Mouse (Mus musculus) myocyte (in vitro differentiated cells): ENCODE data around the gene Zdhhc20.

ENCODE experiments used
- CEBPB ChIP-seq: IDR thresholded peaks from 2 replicates; pipeline ENCODE4 v1.6.1; 2011; ENCODE audit warnings: mild to moderate bottlenecking, moderate library complexity; ENCODE audit not compliant: poor library complexity, insufficient read depth, severe bottlenecking
- E2F4 ChIP-seq: IDR thresholded peaks from one replicate; pipeline ENCODE4 v1.6.1; 2011; ENCODE audit warnings: mild to moderate bottlenecking, control low read depth, moderate library complexity; ENCODE audit not compliant: insufficient read depth
- MAX ChIP-seq: IDR thresholded peaks from one replicate; pipeline ENCODE4 v1.6.1; 2011; ENCODE audit warnings: low read depth, mild to moderate bottlenecking, control low read depth
- POLR2A ChIP-seq: IDR thresholded peaks from one replicate; pipeline ENCODE4 v1.6.1; 2011; ENCODE audit warnings: low read depth, mild to moderate bottlenecking, control low read depth, moderate library complexity; ENCODE audit not compliant: insufficient read length
- POLR2AphosphoS2 ChIP-seq: IDR thresholded peaks from one replicate; pipeline ENCODE4 v1.6.1; 2011; ENCODE audit warnings: low read depth, control low read depth; ENCODE audit not compliant: insufficient read length

- TF ChIP-seq POLR2AphosphoS2 = no peak
- no peak for TF ChIP-seq E2F4
- TF ChIP-seq POLR2A = no peak
- no peak for TF ChIP-seq MAX
- no peak for TF ChIP-seq CEBPB
These were observed 2.9 kb downstream of the Zdhhc20 start for GRCm38 (mm10) chr14:57887171-57887570.
